Mouse (Mus musculus) right cerebral cortex, postnatal 25 days (tissue): ENCODE results near the gene Nell2.
A peak's percentile ranks its signal among the peaks of the same experiment; 100 is the strongest.

Source experiments
- DNase-seq: peaks from one replicate; pipeline ENCODE4 v3.0.0; 2022

The Nell2 gene

DNA sequence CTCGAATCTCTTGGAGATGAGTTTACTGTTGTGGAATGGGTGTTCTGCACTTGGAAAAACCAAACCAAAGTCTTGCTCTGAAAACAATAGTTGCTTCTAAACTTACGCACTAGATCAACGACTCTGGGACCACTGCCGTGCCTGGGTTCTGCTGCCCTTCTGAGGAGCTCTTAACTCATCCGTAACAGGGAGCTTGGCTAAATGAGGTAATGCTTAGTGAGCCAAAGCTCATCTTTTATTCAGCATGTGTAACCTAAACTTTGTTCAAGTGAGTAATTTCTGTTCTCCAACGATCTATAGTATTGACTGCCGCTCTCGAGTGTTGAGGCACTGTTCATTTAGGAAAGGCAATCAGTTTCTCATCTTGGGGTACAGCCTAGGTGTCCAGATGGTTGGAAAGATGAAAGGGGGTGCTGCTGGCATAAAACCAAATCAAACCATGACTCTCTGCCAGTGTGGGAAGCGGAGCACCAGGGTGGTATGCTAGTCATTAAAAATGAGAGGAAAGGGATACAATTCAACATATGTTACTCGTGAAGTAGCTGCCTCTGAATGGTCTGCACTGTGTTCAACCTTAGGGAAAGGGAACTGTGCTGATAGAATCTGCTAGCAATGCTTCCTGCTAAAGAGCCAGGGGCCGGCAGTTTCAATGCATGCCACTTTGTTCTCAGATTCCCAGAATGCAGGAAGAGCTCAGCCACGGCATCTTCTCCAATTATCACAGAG is 311.6 kb downstream of the Nell2 start:
- DNase-seq, result no peak

DNA sequence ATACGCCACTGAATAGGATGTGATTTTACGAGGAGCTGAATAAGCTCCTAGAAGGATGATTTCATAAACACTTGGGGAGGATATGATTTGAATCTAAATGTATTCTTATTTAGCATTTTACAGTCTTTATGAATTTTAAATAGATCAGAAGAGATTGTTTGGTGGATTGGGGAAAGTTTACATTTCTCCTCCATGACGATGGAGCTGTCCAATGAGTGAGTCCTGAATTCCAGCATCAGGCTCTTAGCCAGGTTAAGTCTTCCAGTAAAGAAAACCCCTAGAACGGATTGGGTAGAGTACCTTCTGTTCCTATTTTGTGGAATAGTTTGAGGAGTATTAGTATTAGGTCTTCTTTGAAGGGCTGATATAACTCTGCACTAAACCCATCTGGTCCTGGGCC is 317.8 kb downstream of the Nell2 start:
- no peak for DNase-seq

DNA sequence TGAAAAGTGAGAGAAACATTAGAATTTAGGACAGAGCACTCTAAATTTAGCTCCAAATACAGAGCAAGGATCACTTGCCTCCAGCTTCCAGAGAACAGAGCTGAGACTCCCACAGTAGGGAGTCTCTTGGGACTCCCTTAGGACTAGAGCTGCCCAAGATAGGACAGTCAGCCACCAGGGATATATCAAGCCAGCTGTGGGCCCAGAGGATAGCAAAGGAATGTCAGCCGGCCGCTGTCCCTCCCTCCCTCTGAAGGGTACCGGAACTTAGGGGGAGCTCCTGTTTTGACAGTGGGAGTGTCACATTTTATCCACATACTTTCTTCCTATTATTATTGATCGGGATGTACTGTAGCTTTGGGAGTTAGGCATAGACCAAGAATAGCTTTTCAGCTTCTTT is 319.2 kb downstream of the Nell2 start:
- no peak for DNase-seq

DNA sequence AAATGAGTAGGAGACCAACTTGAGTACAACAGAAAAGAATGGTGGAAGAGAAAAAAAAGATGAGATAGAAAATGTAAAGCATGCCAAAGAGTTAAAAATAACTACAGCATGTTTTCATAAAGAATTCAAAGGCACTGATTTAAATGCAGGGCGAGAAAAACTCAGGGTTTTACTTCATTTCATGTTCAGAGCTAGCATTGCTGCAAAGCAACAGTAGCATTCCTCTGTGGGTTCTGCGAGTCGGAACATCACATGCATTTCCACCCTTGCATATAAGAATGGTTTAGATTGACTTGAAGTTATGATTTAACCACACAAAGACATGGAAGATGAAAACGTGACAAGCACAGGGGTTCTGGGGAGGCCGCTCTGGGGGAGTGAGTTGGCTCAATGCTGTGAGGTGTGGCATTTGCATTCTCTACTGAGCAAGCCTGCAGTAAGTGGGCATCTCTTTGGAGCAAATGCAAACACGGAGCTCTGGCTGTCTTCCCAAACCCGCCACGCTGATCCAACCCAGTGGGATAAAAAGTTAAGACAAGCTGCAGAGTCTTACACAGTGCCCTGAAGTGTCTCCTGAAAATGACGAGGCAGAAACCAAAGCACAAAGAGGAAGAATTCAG is 334.6 kb downstream of the Nell2 start:
- peak; percentile 65 for DNase-seq

DNA sequence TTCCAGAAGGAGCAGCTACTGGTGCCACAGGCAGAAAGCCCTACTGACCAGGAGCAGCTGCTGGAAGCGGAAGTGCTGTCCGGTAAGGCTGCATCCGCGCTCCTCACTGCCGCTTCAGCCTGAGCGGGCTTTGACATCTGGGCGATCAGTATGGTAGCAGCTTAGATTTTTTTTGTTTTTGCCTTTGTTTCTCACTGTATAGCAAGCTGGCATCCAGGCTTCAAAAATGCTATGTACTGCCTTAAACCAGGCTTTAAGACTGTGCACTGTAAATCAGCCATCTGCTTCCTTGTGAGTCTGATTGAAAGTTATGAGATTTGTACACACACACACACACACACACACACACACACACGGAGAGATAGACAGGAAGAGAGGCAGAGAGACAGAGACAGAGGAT is 335.4 kb downstream of the Nell2 start:
- DNase-seq, result no peak

DNA sequence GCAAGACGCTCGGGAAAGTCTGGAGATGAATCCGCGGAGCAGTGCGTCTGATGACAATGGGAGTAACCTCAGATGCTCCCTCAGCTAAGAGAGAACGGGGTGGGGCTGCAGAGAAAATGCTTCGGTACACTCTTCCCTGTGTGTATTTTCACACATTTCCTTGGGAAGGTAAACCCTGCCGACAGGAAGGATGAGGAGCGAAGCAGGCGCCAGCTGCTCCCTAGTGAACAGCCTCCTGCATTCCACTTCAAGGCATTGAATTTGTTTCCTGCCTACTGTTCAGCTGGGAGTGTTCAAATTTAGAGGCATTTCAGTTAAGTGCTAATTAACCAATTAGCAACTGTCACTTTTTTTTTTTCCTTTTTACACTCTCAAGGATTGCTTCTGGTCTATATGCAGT is 342.1 kb downstream of the Nell2 start:
- DNase-seq, result peak; percentile 59

DNA sequence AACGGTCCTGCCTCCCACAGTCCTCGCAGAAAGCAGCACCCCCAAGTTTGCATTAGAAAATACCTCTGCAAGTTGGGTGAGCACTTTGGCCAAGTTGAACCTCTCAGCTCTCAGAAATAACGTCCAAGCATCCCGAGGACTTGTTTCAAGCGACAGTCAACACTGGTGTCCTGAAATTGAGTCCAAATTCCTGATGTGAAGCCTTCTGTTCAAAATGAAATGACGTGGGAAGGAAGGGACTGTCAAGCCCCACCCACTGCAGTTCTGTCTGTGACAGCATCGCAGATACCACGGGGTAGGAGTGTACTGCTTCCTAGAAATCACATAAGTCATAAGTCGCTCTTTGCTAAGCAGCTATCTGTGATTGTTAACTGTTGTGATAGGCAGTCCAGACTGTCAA is 342.9 kb downstream of the Nell2 start:
- DNase-seq, result no peak

DNA sequence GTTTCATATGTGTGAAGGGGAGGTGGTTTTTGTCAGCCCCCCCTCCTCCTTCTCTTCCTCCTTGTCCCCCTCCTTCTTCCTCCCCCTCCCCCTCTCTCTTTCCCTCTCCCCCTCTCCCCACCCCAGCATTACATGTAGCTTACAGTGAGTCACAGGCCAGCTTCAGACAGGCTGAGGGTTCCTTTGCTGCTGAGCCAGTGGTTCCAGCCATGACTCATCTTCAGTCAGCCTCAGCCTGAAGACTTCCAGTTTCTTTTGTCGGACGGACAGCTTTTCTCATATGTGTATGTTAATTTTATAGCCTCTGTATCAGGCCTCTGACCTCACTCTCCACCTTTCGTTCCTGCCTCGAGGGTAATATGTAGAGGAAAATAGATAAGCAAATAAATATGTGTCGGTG is 344.9 kb downstream of the Nell2 start:
- DNase-seq, result no peak

DNA sequence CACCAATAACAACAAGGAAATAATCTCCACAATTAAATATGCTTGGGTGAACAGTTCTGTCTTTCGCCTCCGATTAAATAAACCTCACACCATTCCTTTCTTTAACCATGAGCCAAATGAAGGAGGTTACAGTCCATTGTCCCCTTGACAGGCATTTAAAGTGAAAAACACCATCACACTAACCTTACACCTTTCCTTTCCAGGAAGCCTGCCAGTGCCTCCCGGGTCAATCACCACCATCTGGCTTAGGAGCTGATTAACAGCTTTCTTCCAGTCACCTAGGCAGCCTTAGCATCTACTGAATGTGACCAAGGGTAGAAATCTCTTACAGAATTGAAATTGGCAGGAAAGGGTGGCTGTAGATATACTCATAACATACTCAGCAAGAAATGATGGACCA is 371.5 kb downstream of the Nell2 start:
- no peak for DNase-seq

DNA sequence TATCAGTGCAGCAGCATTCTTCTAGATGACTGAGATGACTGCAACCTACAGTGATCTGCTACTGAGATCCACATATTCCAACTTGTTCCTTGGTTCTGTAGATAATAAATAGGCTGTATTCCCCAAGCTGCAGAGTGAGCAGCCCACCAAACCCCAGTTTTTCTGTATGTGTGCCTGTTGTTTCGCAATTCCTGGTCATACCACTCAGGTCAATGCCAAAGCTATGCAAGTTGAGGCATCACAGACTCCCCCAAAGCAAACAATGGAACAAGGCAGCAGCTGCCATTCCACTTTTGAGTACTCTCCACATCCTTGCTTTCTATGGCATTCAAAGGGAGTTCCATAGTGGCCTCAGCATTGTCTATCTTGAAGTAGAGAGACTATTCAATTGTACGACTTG is 383.2 kb downstream of the Nell2 start:
- DNase-seq, result no peak

DNA sequence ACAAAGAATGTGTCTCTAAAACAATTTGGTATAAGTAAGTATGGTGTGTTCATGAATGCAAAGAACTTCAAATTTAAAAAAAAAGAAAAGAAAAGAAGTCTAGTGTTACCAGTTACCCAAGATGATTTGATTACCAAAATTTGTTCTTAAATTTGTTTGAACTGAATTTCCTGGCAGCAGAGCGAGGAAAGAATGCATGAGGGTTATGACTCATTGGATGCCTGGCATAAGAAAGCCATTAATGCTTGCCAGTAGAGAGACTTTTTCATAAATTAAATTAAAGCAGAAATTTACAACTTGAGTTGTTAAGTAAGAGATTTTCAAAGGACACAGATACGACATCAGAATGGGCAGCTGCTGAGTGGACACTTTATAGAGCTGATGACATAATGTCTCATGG is 384.2 kb downstream of the Nell2 start:
- no peak for DNase-seq

DNA sequence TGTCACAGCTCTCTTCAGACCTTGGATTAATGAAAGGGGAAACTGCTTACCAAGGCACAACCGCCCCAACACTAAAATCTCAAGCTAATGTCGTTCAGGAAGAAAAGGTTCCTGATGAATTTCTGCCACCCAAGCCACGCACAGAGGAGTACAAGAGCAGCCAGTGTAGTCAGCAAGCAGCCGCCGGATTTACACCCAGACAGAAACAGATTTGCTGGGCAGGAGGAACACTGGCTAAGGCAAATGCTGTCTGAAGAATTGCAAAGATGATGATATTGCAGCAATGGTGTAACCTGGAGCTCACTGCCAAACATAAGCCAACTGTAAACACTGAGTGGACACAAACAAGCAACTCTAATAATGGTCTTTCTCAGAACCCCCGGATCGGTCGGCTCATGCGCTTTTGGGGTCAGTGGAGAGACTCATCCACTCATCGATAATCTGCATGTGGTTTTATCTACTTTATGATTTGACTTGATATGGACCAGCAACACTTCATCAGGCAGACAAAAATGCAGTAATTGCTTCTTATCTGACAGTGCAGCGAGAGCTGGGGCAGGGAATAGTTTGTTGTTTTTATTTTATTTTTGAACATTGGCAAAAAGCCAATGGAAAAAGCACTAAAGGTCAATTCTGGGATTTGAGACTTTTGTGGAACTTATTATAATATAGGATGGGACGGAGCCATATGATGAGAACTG is 389.5 kb downstream of the Nell2 start:
- DNase-seq, result no peak

DNA sequence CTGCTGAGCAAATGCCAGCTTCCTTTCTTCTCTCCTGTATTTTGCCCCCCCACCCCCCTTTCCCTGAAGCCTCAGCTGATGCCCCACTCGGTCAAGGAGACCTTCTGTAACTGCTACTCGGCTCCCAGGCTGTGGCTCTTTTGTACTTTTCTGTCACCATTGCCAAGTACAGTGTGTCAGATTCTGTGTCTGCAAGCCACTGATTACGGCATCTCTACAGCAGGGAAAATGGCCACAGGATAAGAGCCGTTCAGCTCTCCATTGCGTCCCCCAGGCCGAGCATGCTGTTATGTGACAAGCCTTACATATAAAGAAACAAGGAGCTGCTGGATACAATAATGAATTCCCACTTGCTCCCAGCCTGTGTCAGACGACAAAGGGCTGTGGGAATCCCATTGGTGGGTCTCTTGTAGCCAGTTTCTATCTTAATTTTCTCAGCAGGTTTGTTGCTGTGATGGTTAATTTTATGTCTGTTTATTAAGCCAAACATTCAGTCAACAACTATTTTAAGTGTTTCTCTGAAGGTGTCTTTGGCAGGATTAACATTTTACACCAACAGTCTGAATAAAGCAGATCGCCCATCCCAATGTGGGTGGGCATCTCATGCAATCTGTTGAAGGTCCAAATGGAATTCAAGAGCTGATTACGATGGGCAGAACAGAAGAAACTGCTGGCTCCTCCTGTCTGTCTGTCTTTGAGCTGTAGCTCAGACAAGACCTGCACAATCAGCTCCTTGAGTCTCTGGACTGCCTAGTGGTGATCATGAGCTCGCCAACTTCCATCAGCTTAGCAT is 391.1 kb downstream of the Nell2 start:
- peak; percentile 20 for DNase-seq

DNA sequence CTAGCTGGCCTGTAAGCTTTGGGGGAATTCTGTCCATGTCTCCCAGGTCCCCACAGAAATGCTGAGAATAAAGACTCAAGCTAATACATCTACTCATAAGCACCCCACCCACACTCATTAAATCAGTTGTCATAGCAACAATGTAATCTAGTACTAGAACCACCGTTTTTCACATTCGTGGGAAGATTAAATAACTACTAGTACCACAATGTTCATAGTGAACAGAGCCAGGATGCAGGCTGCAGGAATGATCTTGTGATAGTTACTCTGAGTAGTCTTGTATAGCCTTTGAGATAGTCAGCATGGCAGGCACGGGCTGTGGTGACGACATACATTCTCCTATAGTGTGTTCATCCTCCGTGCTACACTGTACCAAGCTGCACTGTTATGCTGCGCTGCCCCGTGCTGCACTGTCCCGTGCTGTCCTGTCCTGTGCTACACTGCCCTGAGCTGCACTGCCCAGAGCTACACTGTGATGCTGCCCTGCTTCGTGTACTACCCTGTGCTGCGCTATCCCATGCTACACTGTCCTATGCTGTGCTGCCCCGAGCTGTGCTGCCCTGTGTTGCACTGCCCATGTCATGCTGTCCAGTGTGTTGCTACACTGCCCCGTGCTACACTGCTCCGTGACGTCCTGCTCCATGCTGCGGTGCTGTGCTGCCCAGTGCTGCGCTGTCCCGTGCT is 392.3 kb downstream of the Nell2 start:
- DNase-seq, result no peak

DNA sequence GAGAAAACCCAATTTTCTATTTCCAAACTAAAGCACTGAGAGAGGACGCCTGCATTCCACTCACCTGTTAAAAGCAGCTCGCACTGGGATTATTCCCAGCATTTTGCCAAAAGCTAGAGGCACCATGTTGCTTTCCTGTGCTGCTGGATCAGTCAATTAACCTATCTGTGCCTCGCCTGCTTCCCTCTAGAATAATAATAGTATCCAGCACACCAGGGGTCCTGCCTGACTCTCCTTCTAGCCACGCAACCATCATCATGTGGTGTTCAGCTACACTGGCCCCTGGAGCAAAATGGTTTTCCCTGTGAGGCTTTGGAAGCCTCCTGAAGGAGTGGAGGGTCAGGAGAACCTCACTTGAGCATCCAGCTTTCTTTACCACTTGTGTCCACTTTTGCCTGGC is 397.0 kb downstream of the Nell2 start:
- no peak for DNase-seq

DNA sequence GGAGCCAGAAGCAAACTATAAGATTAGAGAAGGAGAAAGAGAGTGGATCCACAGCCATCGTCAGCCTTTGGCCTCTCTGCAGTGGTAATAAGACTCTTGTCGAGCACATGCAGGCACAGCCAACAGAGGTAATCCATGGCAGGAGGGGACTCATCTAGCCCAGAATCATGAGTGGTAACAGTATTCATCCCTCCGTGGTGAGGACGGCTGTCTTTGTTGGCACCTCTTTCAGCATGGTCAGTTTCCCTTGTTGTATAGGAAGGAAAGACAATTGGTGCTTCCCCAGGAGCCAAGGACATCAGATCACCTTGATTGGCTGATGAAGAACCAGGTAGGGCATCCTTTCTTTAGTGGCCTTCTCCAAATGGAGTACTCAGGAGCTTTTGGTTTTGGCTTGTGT is 419.7 kb downstream of the Nell2 start:
- DNase-seq, result no peak

DNA sequence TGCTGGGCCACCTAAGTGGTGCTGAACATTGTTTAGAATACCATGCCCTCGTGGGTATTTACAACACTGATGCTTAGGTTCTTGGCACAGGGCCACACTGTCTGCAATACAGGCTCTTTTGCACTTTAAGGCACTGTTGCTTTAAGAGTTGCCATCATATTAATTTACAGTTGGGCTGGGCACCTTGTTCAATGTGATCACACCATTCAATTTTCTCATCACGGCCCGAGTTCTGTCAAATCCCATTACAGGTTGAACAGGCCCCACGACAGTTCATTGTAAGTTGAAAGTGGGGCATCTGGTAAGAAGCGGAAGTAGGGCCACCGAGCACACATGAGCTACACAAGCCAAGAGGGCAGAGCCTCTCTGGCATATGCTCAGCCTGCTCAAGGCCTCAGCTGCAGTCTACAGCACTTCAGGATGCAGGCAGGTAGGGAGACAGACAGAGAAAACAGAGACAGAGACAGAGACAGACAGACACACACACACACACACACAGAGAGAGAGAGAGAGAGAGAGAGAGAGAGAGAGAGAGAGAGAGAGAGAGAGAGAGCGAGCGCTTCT is 421.0 kb downstream of the Nell2 start:
- DNase-seq, result no peak

DNA sequence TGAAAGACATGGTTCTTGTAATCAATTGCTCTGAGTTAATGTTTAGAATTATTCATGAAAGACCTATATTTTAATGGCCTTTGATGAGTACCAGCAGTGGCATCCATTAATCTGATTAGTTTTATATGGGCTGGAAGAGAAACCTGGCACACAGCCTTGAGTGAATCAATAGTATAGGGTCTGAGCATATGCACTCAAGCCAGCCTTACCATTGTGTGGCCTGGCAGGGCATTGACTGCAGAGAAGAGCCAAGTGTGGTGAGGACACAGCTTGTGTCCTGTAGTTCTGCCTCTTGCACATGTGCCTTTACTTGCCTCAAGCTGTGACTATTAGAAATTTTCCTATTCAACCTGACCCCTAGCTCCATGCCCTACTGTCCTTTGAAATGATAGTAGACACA is 426.8 kb downstream of the Nell2 start:
- no peak for DNase-seq

DNA sequence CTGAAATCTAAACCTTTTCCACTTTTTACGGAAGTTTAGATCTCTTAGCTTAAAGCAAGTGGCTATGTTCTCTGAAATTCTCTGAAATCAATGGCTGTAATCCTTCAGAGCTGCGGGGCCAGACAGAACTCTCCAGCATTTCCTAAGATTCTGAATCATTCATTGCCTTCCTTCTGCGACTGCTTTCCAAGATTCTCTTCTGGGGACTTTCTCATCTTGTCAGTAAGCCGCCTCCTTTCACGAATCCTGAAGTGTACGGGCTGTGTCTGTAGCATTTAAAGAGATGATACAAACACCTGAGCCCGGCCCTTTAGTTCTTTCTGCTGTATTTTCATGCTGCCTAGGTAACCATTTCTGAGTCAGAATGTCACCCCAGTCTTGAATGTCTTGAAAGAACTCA is 428.2 kb downstream of the Nell2 start:
- DNase-seq, result no peak

DNA sequence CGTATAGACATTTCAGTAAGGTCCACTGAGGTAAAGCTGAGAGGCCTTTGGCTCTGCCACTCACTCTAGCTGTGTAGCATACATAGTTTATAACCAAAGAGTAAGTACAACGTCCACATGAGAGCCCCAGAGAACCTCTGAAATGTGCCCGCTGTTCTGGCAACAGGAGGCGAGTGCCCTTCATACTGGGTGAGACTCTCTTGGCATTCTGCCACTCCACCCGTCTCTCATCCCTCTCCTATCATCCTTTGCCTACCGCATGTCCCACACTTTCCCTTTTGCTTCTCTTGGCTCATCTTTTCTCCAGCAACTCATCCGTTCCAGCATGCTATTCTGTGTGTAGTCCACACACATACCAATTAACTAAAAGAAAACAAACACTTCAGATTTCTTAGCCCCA is 442.4 kb downstream of the Nell2 start:
- no peak for DNase-seq

DNA sequence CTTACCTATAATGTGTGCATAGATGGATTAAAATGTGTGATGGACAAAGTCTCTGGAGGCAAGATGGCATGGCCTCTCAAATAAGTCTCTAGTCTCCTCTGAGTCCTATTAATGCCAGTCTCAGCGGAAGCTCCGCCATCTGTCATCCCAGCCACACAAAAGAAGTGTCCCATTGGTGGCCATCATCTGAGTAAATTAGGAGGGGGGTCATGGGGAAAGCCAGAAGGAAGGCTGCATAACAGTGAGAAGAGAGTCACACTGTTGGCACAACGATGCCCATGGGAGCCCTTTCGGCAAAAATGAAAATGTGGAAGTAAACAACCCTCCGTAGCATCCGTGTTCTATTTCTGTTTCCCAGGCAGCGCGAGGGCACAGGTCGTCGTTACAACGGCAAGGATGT is 446.7 kb downstream of the Nell2 start:
- DNase-seq, result no peak

DNA sequence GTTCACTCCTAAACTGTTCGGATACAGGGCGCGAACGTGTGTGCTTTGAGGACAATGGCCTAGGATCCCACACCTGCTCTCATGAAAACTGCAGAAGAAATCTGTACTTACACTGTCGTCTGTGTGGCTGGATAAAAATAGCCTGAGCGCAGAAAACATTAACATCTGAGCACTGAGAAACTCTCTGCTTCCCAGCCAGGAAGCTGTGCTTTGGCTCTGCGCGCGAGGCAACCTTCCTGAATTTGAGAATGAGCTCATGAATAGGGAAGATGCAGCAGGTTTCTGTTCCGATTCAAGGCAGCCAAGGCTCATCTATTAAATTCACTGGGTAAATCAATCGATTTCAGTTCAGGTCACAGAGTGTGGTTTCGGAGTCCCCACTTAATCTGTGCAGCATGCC is 453.0 kb downstream of the Nell2 start:
- peak; percentile 76 for DNase-seq

DNA sequence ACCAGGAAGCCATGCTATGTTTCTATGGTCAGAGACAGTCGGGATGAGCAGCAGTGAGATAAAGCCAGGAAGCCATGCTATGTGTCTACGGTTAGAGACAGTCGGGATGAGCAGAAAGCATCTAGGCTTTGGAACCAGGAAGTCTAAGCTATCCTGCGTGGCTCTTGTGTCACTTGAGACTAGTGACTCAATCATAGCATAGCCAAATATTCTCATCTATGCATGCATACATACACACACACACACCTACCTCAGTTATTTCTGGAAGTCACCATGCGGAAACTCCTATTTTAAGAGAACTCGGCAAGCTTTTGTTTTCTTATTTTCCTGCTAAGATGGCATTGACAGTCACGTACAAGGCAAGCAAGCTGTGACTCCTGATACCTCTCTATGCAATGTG is 457.5 kb downstream of the Nell2 start:
- DNase-seq, result no peak
